Mouse (Mus musculus) kidney, postnatal 25 days (tissue): ENCODE measurements around the gene Itpr2.

Source experiments
- DNase-seq, 2 experiments: peaks; one replicate each; pipeline ENCODE4 v3.0.0; 2021; ENCODE audit warnings: mixed read lengths in 2 of 2

Gene Itpr2

DNA sequence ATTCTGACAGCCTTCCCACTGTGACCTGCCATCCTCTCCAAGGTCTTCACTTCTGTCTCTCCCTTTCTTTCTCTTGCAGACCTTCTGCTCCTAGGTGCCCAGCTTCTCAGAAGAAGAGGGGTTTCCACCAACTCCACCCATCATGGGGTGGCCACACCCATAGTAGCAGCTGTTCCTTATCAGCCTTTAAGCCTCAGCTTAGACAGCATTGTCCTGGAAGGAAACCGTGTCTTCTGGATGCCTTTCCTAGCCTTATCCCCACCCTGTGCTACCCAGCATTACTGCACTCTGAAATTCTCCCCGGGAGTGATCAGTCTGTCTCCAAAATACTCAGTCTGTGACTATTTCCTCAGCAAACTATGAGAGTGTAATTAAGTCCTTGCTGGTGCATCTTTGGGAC, 245.6 kb downstream of the Itpr2 start:
- peak in 1 of 2 experiments; percentile 0 for DNase-seq

GRCm38 (mm10) chr6:146255656-146256055, 246.4 kb downstream of the Itpr2 start:
- DNase-seq: peak in 1 of 2 experiments; percentile 0

DNA sequence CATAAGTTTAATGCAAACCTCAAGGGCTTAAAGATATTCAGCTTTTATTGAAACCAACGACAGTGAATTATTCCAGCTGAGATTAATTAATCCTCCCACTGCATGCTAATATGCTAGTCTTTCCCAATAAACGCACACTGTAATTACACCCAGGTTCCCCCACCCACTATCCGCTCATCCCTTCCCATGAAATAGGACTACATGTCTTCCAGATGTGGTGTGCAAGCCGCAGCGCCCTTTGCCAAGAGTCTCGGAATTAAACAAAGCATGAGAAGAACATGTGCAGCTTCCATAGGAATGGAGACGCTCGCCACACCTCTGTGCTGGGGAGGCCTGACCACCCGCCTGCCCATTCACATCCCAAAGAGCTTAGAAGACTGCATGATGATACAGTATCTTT, 247.1 kb downstream of the Itpr2 start:
- DNase-seq: peak in 1 of 2 experiments; percentile 1

DNA sequence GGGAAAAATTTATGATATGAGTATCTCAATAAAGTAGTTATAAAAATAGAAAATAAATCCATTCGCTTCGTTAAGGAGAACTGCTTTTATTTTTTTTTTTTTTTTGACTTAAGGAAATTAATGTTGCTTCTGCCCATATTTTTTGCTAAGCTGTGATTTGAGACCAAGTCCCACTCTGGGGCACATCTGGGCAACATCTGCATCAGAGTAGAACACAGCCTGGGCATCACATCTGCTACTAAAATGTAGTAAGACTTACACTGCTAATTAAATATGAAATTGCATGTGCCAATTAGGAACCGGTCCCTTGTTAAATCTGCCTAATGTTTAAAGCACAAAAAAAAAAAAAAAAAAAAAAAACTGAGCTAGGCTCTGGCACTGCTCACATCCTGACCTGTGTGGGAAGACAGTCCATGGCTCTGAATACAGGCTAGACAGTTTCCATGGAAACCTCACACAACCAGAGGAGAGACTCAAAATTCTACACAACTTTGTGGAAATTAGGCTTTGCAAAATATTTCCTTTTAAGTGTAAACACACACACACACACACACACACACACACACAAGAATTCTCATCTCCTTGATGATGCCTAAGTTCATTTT, 247.7 kb downstream of the Itpr2 start:
- no peak for DNase-seq

- DNase-seq: no peak
These were observed 252.9 kb downstream of the Itpr2 start for GRCm38 (mm10) chr6:146249096-146249495.

DNA sequence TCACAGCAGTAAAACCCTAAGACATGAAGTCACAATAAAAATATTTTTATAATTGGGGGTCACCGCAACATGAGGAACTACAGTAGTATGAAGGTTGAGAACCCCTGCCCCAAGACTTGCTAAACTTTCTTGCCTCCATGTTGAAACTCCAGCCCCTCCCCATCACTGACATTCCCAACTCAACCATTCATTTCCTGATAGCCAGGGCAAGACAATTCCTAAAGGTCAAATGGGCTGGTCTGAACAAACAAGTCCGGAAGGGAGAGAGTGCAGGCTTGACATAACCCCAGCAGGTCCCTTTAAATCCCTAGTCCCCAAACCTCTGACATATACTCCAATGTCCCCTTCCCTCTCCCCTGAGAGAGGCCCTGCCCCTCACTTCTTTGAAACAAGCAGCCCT, 253.7 kb downstream of the Itpr2 start:
- DNase-seq: no peak

GRCm38 (mm10) chr6:146247906-146248305, 254.1 kb downstream of the Itpr2 start:
- no peak for DNase-seq

- DNase-seq: no peak
These were observed 255.7 kb downstream of the Itpr2 start for GRCm38 (mm10) chr6:146246368-146246767.

GRCm38 (mm10) chr6:146245888-146246287, 256.1 kb downstream of the Itpr2 start:
- DNase-seq: no peak

- DNase-seq: no peak
These were observed 259.0 kb downstream of the Itpr2 start for GRCm38 (mm10) chr6:146243068-146243467.

DNA sequence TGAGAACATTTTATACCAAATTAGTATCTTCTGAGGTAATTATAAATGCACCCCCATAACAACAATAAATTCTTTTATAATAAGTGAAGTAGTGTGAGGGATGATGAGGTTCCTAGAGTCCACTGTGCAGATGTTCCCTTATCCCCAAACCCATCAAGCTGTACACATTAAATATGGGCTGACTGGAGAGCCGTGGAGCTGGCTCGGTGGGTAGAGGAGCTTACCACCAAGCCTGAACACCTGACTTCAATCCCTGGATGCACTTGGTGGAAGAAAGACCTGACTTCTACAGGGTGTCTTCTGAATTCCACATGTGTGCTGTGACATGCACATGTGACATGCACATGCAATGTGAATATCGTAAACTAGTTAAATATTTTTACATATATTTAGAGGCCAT, 260.7 kb downstream of the Itpr2 start:
- no peak for DNase-seq

- no peak for DNase-seq
These were observed 266.9 kb downstream of the Itpr2 start for GRCm38 (mm10) chr6:146235165-146235564.

DNA sequence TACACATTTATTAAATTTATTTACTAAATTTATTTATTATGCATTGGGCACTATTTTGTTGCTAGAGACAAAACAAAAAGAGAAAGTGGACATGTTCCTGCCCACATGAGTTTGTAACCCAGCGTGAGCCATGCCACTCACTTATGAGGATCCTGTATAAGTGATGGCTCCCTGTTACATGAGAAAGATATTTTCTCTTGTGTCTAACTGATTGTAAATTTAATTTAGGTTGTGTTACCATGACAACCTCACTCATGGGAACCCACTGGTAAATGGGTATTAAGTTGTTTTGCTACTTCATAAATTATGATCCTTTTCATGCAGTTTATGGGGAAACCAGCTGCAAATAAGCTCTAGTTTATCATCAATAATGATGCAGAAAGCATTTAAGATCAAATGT, 267.6 kb downstream of the Itpr2 start:
- DNase-seq: no peak

- DNase-seq: no peak
These were observed 271.1 kb downstream of the Itpr2 start for GRCm38 (mm10) chr6:146230903-146231302.

DNA sequence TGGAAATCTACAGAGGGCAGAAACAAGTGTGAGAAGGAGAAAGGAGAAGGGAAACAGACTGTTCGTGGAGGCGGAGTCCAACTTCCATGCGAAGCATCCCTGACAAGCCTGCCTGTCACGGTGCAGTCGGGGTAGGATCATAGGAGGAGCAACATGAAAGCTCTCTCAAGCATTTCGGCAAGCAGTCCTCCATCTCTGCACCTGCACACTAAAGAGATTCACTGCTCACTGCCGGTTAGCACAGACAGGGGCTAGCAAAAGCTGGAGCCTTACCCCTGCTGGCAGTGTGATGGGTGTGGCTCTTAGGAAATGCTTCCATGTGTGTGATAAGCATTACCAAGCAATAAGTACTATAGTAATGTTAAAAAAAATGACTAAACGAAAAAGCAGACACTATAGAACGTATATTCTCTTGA, 271.6 kb downstream of the Itpr2 start:
- no peak for DNase-seq

DNA sequence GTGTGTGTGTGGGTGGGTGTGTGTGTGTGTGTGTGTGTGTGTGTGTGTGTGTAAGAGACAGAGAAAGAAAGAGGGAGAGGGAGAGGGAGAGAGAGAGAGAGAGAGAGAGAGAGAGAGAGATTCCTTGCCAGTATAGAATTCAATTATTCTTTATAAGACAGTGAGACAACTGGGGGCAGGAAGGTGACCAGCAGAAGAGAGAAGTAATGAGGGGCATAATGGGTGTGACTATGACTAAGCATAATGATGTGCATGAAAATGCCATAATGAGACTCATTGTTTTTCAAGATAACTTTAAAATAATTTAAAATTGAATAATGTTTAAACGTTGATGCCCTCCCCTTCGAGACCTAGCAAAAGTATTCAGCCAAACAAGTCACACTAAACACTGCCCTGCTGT, 272.1 kb downstream of the Itpr2 start:
- no peak for DNase-seq

DNA sequence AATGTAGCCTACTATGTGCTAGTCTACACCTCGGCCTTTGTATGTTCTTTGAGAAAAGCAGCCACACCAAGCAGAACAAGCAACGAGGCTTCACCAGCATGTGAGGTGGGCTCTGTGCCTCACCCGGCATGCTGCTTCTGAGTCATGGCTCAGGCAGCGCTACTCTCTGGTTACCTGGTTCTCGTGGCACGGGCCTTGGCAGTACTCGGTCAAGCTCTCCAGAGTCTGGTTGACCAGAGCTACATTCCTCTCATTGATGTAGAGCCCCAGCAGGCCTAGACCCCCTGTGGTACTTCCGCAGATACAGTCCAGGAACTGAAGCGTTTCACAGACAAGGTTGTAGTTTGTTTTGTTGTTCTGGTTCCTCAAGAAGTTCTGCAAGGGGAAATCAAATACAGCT, 272.5 kb downstream of the Itpr2 start:
- DNase-seq: no peak

- no peak for DNase-seq
These were observed 274.0 kb downstream of the Itpr2 start for GRCm38 (mm10) chr6:146228048-146228447.

GRCm38 (mm10) chr6:146222403-146223063, 279.5 kb downstream of the Itpr2 start:
- DNase-seq: no peak

GRCm38 (mm10) chr6:146221371-146222336, 280.4 kb downstream of the Itpr2 start:
- DNase-seq: no peak

DNA sequence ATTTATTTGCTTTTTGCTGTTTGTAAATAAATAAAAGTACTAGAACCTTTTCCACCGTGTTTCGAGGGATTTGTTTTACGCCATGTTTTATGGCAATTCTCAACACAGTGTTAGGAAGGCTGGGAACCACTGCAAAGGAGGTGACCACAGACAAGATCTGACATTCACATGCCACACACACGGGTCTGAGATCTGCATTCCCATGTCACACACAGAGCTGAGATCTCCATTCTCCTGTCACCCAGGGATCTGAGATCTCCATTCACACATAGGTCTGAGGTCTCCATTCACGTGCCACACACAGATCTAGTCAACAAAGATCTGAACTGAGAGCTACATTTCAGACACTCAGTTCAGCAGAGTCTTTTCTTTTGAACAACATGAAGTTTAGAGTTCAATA, 282.0 kb downstream of the Itpr2 start:
- no peak for DNase-seq

DNA sequence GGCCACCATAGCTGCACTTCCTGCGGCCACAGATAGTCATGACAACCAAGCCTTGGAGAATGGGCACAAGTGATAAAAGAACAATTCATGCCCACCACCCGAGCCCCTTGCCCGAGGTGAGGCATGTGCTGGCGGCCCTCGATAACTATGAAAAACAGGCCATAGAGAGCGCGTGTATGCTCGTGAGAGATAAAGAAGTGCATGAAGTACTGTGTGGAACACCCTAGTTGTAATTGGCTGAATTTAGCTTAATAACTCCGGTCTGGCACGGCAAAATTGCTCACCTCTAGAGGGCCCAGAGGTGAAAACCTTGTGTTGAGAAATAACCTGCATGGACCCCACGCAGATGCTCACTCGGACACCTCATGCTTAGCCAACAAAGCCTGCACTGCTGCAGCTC, 282.5 kb downstream of the Itpr2 start:
- DNase-seq: no peak

- DNase-seq: no peak
These were observed 286.7 kb downstream of the Itpr2 start for GRCm38 (mm10) chr6:146215302-146215701.

DNA sequence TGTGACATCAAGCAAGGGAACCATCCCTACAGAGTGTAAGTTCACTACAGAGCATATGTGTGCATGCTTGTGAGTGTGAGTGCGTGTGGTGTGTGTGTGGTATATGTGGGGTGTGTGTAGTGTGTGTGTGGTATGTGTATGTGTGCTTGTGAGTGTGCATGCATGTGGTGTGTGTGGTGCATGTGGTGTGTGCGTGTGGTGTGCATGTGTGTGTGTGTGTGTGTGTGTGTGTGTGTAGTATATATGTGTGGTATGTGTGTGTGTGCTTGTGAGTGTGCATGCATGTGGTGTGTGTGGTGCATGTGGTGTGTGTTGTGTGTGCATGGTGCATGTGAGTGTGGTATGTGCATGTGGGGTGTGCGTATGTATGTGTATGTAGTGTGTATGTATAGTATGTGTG, 289.7 kb downstream of the Itpr2 start:
- no peak for DNase-seq
